ENCODE assay signal across 12 mouse cellular contexts in the genomic region with DNA sequence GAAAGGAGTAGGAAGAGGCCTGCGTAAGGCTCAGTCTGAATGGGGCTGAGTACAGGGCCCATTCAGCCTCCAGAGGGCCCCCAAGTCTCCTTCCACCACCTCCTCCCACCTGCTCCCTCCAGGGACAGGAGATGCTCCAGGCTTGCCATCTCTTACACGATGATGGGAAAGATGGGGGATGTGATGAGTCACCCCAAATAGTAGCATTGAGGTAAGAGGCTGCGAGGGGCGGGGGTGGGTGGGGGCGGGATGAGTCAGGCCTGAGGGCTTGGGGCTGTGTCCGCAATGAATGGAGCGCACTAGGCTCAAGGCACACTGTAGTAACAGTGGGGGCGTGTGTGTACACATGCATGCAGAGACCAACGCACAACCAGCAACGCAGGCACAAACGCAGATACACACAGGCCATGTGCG. TPM values are rescaled to one million over a fixed set of nuclear protein-coding genes. Genes with fewer than 3 reads are reported as not detected.
DNase-seq lines count a peak whose midpoint lies in the region; ATAC-seq lines count a peak whose summit lies in the region.
"Had no signal": no experiment of that assay in that cellular context is flagged by ENCODE, and none has a peak within 500 bp of the region (broad histone marks: within the 10 kb centered on the region; RNA-seq: fewer than 3 reads in every experiment).

No protein-coding gene starts in this region.

- no peak for DNase-seq in forebrain, embryonic 14.5 days (ENCODE audit: low spot score)
- peak; percentile 62 for DNase-seq in left cerebral cortex, adult 11 months (ENCODE audit: low spot score)
- DNase-seq in left cerebral cortex, postnatal 4 days: no peak
- peak; percentile 82 for DNase-seq in MN1 (ENCODE audit: low spot score)
- peak; percentile 50 to 55 for DNase-seq in right cerebral cortex, postnatal 10 days (ENCODE audit: low spot score in 2 of 2)
- no peak for DNase-seq in adrenal gland, adult (ENCODE audit: inconsistent age in 2 of 2, low spot score in 1 of 2)
- no peak for DNase-seq in embryo, embryonic 11 days
- DNase-seq: cerebellum, adult 9-10 months; spleen, adult 18-20 months had no signal

- peak; percentile 39; the same call in 1 of the 2 replicates for ATAC-seq in forebrain, embryonic 16.5 days
- no peak for ATAC-seq in forebrain, embryonic 14.5 days

- H3K4me2 ChIP-seq in forebrain, embryonic 16.5 days (ENCODE audit: low read length): no peak overlapping the region
- no peak overlapping the region for H3K4me2 ChIP-seq in forebrain, embryonic 14.5 days (ENCODE audit: low read length)
- H3K4me2 ChIP-seq: heart, embryonic 12.5 days; neural tube, embryonic 13.5 days had no signal

- no peak overlapping the region for H3K27ac ChIP-seq in forebrain, embryonic 16.5 days (ENCODE audit: low read length)
- no peak overlapping the region for H3K27ac ChIP-seq in forebrain, embryonic 14.5 days (ENCODE audit: low read depth, low read length)
- H3K27ac ChIP-seq: neural tube, embryonic 13.5 days had no signal

- peaks cover 36% of the 10 kb centered on the region for H3K36me3 ChIP-seq in forebrain, embryonic 16.5 days (ENCODE audit: control insufficient read depth, insufficient read depth)
- peaks cover 99% of the 10 kb centered on the region for H3K36me3 ChIP-seq in forebrain, embryonic 14.5 days (ENCODE audit: control insufficient read depth, insufficient read depth, low read length)

- WGBS in forebrain, embryonic 16.5 days: 79% methylated on average over 12 of the region's 12 CpGs
- WGBS in forebrain, embryonic 14.5 days: 79% methylated on average over 11 of the region's 12 CpGs

- H3K4me3 ChIP-seq in forebrain, embryonic 16.5 days (replicated peaks; ENCODE audit: low read length): no peak overlapping the region
- no peak overlapping the region for H3K4me3 ChIP-seq in forebrain, embryonic 14.5 days (ENCODE audit: low read depth, low read length)
- H3K4me3 ChIP-seq: heart, embryonic 12.5 days; neural tube, embryonic 13.5 days had no signal

- no peaks in the 10 kb centered on the region for H3K9me3 ChIP-seq in forebrain, embryonic 16.5 days (ENCODE audit: control insufficient read depth, low read length)
- no peaks in the 10 kb centered on the region for H3K9me3 ChIP-seq in forebrain, embryonic 14.5 days (replicated peaks; ENCODE audit: control insufficient read depth, low read length)
- H3K9me3 ChIP-seq: heart, embryonic 12.5 days; neural tube, embryonic 13.5 days had no signal

- H3K4me1 ChIP-seq in forebrain, embryonic 16.5 days (replicated peaks; ENCODE audit: control insufficient read depth, insufficient read depth, low read length): no peaks in the 10 kb centered on the region; the same call in 1 of the 2 replicates
- H3K4me1 ChIP-seq in forebrain, embryonic 14.5 days (ENCODE audit: control insufficient read depth, insufficient read depth, low read length): no peaks in the 10 kb centered on the region

- no peaks in the 10 kb centered on the region for H3K27me3 ChIP-seq in forebrain, embryonic 16.5 days (replicated peaks; ENCODE audit: control insufficient read depth, insufficient read depth, low read length)
- H3K27me3 ChIP-seq in forebrain, embryonic 14.5 days (replicated peaks; ENCODE audit: control insufficient read depth, insufficient read depth, low read length): no peaks in the 10 kb centered on the region
- H3K27me3 ChIP-seq: heart, embryonic 12.5 days; neural tube, embryonic 13.5 days had no signal

- no peak overlapping the region for H3K9ac ChIP-seq in forebrain, embryonic 16.5 days (replicated peaks; ENCODE audit: low read depth, low read length)
- H3K9ac ChIP-seq in forebrain, embryonic 14.5 days (ENCODE audit: low read length): no peak overlapping the region
- H3K9ac ChIP-seq: neural tube, embryonic 13.5 days had no signal

- intact Hi-C loops in left cerebral cortex, postnatal 4 days (cut with DNase I): no loop called here

RNA-seq across cellular contexts. Expression of gene G6pc3, which starts 12.0 kb away (rescaled TPM):
- polyA plus RNA-seq in forebrain, embryonic 16.5 days (2015; fragmentation: Nextera tagmentation; extraction: Ambion mirVana): 21.5 and 26.2 TPM in 2 replicates
- 24.6 and 24.8 TPM in 2 replicates for polyA plus RNA-seq in forebrain, embryonic 14.5 days (2014; fragmentation: Nextera tagmentation; extraction: Ambion mirVana)
- 10 to 100 TPM; 34.6 to 35.4 TPM for total RNA-seq in left cerebral cortex, postnatal 4 days (2021)

RNA-seq across cellular contexts. Expression of gene Lsm12, which starts 16.3 kb away (rescaled TPM):
- 103 and 123 TPM in 2 replicates for polyA plus RNA-seq in forebrain, embryonic 16.5 days (2015; fragmentation: Nextera tagmentation; extraction: Ambion mirVana)
- 83.1 and 93.7 TPM in 2 replicates for polyA plus RNA-seq in forebrain, embryonic 14.5 days (2014; fragmentation: Nextera tagmentation; extraction: Ambion mirVana)
- 10 to 100 TPM; 84.5 to 86.0 TPM for total RNA-seq in left cerebral cortex, postnatal 4 days (2021)

RNA-seq across cellular contexts. Expression of gene Hdac5, which starts 28.6 kb away (rescaled TPM):
- polyA plus RNA-seq in forebrain, embryonic 16.5 days (2015; fragmentation: Nextera tagmentation; extraction: Ambion mirVana): 124 and 136 TPM in 2 replicates
- 38.9 and 60.6 TPM in 2 replicates for polyA plus RNA-seq in forebrain, embryonic 14.5 days (2014; fragmentation: Nextera tagmentation; extraction: Ambion mirVana)
- 100 to 1,000 TPM; 205 to 213 TPM for total RNA-seq in left cerebral cortex, postnatal 4 days (2021)

RNA-seq across cellular contexts. Expression of gene Tmem101, which starts 45.2 kb away (rescaled TPM):
- 43.9 and 44.7 TPM in 2 replicates for polyA plus RNA-seq in forebrain, embryonic 16.5 days (2015; fragmentation: Nextera tagmentation; extraction: Ambion mirVana)
- 32.5 and 33.6 TPM in 2 replicates for polyA plus RNA-seq in forebrain, embryonic 14.5 days (2014; fragmentation: Nextera tagmentation; extraction: Ambion mirVana)
- 10 to 100 TPM; 23.8 to 26.4 TPM for total RNA-seq in left cerebral cortex, postnatal 4 days (2021)

RNA-seq across cellular contexts. Expression of gene BC030867, which starts 47.3 kb away (rescaled TPM):
- polyA plus RNA-seq in forebrain, embryonic 16.5 days (2015; fragmentation: Nextera tagmentation; extraction: Ambion mirVana): 5.4 and 5.5 TPM in 2 replicates
- polyA plus RNA-seq in forebrain, embryonic 14.5 days (2014; fragmentation: Nextera tagmentation; extraction: Ambion mirVana): 6.1 and 6.3 TPM in 2 replicates
- total RNA-seq in left cerebral cortex, postnatal 4 days (2021): 1 to 10 TPM; 1.4 to 1.6 TPM

Comparison
In these comparisons a context has a peak if more than half of its experiments do, and no peak if none do; other contexts are left out.
1. DNase-seq: peak in left cerebral cortex, adult 11 months (single experiment), MN1 (single experiment) and right cerebral cortex, postnatal 10 days (2 of 2); none in forebrain, embryonic 14.5 days (single experiment), left cerebral cortex, postnatal 4 days (single experiment), adrenal gland, adult (0 of 2) and embryo, embryonic 11 days (single experiment).